Mouse (Mus musculus): ENCODE data around the gene H2-Q6.
"Not testable (repeated sequence)": the region's sequence is repeated elsewhere in the genome, so short reads cannot be mapped to it uniquely, and the experiment has no call there.

H2-Q6 gene

GRCm38 (mm10) chr17:35424624-35425416, at the start of gene H2-Q6:
Gene H2-Q6 (plus strand): TSS chr17:35424850.
- peak; percentile 63 for DNase-seq (ENCODE audit: low read depth, low spot score)

- peak; percentile 73 for DNase-seq (ENCODE audit: low read depth, low spot score)
Measured at GRCm38 (mm10) chr17:35379369-35379728, 45.3 kb upstream of the H2-Q6 start, which contains the start of gene H2-Q4. Gene H2-Q4 (plus strand): TSS chr17:35379617.

DNA sequence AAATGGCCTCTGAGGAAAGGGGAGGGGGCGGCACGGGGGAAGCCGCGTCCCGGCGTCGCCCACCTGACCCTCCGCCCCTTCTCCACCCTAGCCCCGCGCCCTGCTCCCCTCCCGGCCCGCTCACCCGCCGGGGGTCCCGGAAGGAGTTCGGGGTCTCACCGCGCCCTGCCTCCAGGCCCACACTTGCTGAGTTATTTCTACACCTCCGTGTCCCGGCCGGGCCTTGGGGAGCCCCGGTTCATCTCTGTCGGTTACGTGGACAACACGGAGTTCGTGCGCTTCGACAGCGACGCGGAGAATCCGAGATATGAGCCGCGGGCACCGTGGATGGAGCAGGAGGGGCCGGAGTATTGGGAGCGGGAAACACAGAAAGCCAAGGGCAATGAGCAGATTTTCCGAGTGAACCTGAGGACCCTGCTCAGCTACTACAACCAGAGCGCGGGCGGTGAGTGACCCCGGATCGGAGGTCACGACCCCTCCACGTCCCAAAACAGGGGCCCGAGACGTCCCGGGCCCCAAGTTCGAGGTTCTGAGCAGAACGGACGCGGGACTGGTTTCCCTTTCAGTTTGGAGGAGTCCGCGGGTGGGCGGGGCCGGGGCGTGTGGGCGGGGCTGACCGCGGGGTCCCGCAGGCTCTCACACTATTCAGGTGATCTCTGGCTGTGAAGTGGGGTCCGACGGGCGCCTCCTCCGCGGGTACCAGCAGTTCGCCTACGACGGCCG, 44.8 kb upstream of the H2-Q6 start:
- DNase-seq (ENCODE audit: low read depth, low spot score), result peak; percentile 52

DNA sequence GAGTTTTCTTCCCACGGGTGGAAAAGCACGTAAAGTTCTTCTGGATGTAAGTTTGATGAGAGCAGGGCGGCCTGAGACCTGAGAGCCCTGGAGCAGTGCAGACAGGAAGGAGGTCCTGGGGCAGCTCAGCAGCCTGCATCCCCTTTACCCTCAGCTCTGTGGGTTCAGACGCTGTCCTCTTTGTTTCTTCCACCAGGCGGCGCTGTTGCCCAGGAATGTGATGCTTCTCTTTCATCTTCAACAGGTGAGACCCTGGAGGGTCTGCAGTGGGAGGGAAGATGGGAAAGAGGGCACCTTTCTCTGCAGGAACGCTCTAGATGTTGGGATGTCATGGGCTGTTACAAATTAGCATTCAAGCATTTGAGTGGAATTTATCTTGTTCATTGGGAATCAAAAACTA, 34.9 kb upstream of the H2-Q6 start:
- DNase-seq (ENCODE audit: low read depth, low spot score), result peak; percentile 66

DNA sequence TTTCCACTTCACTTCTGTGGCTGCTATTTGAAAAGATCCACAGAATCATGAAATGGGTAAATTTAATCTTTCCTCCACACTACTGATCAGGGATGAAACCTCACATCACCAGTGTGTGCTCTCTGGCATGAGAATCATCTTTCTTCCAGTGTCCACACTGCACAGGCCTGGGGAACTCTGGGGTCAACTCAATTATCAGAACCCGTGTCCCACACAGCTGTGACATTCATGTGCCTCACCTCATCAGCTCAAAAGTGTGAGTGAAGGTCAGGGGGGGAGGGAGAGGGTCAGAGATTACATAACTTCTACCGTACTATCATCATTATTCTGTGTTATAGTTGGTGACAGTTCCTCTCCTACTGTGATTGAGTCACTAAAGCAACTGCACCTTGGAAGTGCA, 32.0 kb upstream of the H2-Q6 start:
- not testable (repeated sequence) for DNase-seq (ENCODE audit: low read depth, low spot score)

- DNase-seq (ENCODE audit: low read depth, low spot score), result not testable (repeated sequence)
Measured at GRCm38 (mm10) chr17:35393864-35394800, 30.5 kb upstream of the H2-Q6 start.

DNA sequence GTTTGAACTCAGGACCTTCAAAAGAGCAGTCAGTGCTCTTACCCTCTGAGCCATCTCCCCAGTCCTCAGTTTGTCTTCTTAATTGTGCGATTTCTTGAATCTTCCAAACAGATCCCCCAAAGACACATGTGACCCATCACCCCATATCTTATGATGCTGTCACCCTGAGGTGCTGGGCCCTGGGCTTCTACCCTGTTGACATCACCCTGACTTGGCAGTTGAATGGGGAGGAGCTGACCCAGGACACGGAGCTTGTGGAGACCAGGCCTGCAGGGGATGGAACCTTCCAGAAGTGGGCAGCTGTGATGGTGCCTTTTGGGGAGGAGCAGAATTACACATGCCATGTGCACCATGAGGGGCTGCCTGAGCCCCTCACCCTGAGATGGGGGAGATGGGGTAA, 27.7 kb upstream of the H2-Q6 start:
- not testable (repeated sequence) for DNase-seq (ENCODE audit: low read depth, low spot score)

DNA sequence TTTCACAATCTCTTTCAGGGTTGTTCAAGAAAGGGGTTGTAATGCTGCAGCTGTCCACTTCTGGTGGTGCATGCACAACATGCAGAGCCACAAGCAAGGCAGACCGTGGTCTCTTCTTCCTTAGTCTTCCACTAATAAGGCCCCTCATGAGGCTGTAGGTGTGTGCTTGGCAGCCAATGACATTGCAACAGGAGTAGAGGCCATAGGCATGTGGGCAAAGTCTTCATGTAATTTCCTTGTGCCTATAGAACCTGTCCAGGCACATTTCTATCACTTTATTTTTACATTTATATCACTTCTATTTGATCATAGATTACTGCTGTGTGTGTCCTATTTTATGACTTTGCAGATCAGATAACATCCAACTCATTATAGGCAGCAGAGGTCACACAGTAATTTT, 11.6 kb upstream of the H2-Q6 start:
- not testable (repeated sequence) for DNase-seq (ENCODE audit: low read depth, low spot score)

DNA sequence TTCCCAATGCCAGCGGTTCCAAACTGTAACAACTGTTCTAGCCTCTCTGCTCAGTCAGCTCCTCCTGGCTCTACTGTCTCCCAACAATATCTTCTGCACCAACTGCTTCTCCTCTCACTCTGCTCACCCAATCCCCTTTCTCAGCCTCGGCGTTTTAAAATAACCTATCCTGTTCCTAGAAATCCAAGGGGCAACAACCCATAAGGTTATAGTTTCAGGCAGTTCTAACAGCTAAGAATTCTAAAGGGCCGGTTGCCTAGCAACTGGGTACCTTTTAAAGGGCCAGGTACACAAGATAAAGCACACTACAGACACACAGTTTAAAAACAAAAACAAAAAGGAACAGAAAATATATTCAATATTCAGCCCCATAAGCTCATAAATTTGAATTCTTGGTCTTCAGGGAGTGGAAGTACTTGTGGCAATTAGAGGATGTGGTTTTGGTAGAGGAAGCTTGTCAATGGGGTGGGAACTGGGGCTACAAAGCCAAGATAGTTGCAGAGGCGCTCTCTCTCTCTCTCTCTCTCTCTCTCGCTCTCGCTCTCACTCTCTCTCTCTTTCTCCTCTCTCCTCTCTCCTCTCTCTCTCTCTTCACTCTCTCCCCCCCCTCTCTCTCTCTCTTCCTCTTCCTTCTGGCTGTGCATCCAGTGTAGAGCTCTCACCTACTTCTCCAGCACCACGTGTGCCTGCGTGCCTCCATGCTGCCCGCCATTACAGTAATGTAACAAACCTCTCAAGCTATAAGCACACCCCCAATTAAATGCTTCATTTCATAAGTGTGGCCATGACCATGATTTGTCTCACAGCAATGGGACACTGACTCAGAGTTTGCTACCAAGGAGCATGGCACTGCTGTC, 9.1 kb upstream of the H2-Q6 start:
- not testable (repeated sequence) for DNase-seq (ENCODE audit: low read depth, low spot score)

- no peak for DNase-seq (ENCODE audit: low read depth, low spot score)
Measured at GRCm38 (mm10) chr17:35418772-35419171, 5.9 kb upstream of the H2-Q6 start.

GRCm38 (mm10) chr17:35419564-35419963, 5.1 kb upstream of the H2-Q6 start:
- DNase-seq (ENCODE audit: low read depth, low spot score), result not testable (repeated sequence)

DNA sequence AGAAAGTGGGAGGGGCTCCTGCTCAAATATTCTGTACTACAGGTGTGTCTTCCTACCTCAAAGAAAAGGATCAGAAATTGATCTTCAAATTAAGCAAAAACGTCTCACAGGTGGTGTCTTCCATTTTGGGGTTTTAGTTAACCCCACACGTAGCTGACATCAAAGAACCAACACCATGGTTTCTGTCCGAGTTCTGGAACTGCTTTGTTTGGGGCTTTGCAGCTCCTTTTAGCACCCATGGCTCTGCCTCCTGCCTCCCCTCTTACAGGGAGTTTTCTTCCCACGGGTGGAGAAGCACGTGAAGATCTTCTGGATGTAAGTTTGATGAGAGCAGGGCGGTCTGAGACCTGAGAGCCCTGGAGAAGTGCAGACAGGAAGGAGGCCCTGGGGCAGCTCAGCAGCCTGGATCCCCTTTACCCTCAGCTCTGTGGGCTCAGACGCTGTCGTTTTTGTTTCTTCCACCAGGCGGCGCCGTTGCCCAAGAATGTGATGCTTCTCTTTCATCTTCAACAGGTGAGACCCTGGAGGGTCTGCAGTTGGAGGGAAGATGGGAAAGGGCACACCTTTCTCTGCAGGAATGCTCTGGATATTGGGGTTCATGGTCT, 4.3 kb upstream of the H2-Q6 start:
- DNase-seq (ENCODE audit: low read depth, low spot score), result peak; percentile 81

- not testable (repeated sequence) for DNase-seq (ENCODE audit: low read depth, low spot score)
Measured at GRCm38 (mm10) chr17:35421331-35421730, 3.3 kb upstream of the H2-Q6 start.

DNA sequence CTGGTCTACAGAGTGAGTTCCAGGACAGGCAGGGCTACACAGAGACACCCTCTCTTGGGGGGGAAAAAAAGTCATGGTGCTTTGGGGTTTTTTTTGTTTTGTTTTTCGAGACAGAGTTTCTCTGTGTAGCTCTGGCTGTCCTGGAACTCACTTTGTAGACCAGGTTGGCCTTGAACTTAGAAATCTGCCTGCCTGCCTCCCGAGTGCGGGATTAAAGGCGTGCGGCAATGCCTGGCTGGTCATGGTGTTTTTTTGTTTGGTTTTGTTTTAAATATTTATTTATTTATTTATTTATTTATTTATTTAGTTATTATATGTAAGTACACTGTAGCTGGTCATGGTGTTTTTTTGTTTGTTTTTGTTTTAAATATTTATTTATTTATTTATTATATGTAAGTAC, 2.3 kb upstream of the H2-Q6 start:
- not testable (repeated sequence) for DNase-seq (ENCODE audit: low read depth, low spot score)

DNA sequence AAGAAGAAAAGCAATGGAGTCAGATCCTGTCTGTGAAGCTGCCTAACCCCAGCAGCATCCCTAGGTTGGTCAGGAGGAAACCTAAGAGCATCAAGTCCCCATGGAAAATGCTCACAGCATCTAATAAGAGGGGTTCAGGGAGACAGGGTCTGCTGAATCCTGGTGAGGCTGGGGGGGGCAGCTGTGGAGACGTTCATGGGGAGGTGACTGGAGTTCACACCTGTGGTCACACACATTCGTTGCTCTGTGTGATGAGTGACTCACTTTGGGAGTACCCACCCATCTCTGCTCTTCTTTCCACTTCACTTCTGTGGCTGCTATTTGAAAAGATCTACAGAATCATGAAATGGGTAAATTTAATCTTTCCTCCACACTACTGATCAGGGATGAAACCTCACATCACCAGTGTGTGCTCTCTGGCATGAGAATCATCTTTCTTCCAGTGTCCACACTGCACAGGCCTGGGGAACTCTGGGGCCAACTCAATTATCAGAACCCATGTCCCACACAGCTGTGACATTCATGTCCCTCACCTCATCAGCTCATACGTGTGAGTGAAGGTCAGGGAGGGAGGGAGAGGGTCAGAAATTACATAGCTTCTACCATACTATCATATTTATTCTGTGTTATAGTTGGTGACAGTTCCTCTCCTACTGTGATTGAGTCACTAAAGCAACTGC, 1.4 kb upstream of the H2-Q6 start:
- not testable (repeated sequence) for DNase-seq (ENCODE audit: low read depth, low spot score)

DNA sequence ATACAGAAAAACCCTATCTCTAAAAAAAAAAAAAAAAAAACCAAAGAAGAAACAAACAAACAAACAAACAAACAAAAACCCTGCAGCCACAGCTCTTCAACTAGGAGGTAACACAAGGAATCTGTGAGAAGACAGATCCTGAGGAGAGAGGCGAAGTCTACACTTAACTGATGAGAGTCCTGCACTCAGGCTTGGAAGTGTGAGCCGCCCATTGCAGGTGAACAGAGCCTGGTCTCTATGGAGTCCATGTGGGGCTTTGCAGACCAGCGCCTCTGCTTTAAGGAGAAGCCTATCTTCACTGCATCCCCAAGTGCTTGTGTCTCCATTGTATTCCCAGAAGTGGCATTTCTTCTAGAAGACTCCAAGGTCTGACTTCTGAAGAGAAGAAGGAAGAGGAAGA, 544 bp upstream of the H2-Q6 start:
- not testable (repeated sequence) for DNase-seq (ENCODE audit: low read depth, low spot score)

DNA sequence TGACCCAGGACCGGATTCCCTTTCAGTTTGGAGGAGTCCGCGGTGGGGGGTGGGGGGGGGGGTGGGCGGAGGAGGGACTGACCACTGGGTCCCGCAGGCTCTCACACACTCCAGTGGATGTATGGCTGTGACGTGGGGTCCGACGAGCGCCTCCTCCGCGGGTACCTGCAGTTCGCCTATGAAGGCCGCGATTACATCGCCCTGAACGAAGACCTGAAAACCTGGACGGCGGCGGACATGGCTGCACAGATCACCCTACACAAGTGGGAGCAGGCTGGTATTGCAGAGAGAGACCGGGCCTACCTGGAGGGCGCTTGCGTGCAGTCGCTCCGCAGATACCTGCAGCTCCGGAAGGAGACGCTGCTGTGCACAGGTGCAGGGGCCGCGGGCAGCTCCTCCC, 824 bp downstream of the H2-Q6 start:
- peak; percentile 55 for DNase-seq (ENCODE audit: low read depth, low spot score)

DNA sequence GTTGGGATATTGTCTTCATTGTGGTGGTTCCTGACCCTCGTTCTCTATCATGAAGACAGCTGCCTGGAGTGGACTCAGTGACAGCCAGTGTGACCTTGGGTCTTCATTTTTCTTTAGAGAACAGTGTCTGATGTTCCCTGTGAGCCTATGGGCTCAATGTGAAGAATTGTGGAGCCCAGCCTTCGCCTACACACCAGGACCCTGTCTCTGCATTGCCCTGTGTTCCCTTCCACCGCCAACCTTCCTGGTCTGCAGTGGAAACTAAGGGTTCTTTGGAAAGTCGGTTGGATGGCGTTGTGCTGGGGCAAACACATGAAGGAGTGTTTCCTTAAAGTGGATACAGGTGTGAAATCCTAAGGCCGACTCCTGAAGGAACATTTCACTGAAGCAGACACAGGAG, 4.2 kb downstream of the H2-Q6 start:
- not testable (repeated sequence) for DNase-seq (ENCODE audit: low read depth, low spot score)

DNA sequence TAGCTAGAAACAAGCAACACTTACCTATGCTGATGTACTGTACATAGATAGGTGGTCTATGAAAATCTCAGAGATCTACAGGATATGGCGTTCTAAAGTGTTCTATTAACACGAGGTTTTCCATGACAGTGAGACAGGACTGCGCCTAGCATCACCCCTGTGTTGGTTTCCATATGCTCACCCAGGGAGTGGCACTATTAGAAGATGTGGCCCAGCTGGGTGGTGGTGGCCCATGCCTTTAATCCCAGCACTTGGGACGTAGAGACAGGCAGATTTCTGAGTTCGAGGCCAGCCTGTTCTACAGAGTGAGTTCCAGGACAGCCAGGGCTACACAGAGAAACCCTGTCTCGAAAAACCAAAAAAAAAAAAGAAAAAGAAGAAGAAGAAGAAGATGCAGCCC, 6.0 kb downstream of the H2-Q6 start:
- DNase-seq (ENCODE audit: low read depth, low spot score), result not testable (repeated sequence)

- DNase-seq (ENCODE audit: low read depth, low spot score), result not testable (repeated sequence)
Measured at GRCm38 (mm10) chr17:35432167-35432566, 7.5 kb downstream of the H2-Q6 start.

Data from R1 (cell line).